Mouse (Mus musculus) heart, embryonic 15.5 days (tissue): ENCODE results near the gene Ucn2. TPM values are rescaled to one million over a fixed set of nuclear protein-coding genes. Genes with fewer than 3 reads are reported as not detected.

Experiments used
- ATAC-seq: fragments of 200-750 bp; cut with Nextera tagmentation; replicated peaks from 2 replicates; pipeline ENCODE4 v1.8.0; 2017; ENCODE audit warnings: low read depth, moderate TSS enrichment; ENCODE audit not compliant: insufficient number of reproducible peaks, insufficient read depth, low FRiP score
- H3K27ac ChIP-seq: fragments of 300-500 bp; sonication (generic); 2 replicates; pipeline ENCODE4 v1.5.1; 2015; ENCODE audit warnings: mild to moderate bottlenecking, inconsistent platforms
- H3K27me3 ChIP-seq: fragments of 300-500 bp; sonication (generic); 2 replicates; pipeline ENCODE4 v1.6.1; 2015; ENCODE audit warnings: inconsistent platforms
- H3K36me3 ChIP-seq: fragments of 300-500 bp; sonication (generic); 2 replicates; pipeline ENCODE4 v1.6.1; 2015; ENCODE audit warnings: mild to moderate bottlenecking, inconsistent platforms
- H3K4me1 ChIP-seq: fragments of 300-500 bp; sonication (generic); replicated peaks from 2 replicates; pipeline ENCODE4 v1.6.1; 2015; ENCODE audit warnings: inconsistent platforms
- H3K4me2 ChIP-seq: fragments of 300-500 bp; sonication (generic); 2 replicates; pipeline ENCODE4 v1.6.1; 2015; ENCODE audit warnings: inconsistent platforms, mild to moderate bottlenecking, moderate library complexity
- H3K4me3 ChIP-seq: fragments of 300-500 bp; sonication (generic); 2 replicates; pipeline ENCODE4 v1.5.1; 2015; ENCODE audit warnings: mild to moderate bottlenecking, inconsistent platforms
- H3K9ac ChIP-seq: fragments of 300-500 bp; sonication (generic); 2 replicates; pipeline ENCODE4 v1.6.1; 2015; ENCODE audit warnings: mild to moderate bottlenecking, inconsistent platforms
- H3K9me3 ChIP-seq: fragments of 300-500 bp; sonication (generic); replicated peaks from 2 replicates; pipeline ENCODE4 v1.6.1; 2016; ENCODE audit warnings: inconsistent platforms
- WGBS: fragments of 180-500 bp; shearing (Covaris S2); methylation state at CpG from one replicate; pipeline ENCODE4 v1.1.7; 2015; ENCODE audit warnings: mixed read lengths; 5-methylcytosine and 5-hydroxymethylcytosine counted together
- polyA plus RNA-seq: library from polyadenylated mRNA; unstranded; fragments of >200 nt; fragmentation: Nextera tagmentation; extraction: Ambion mirVana; gene quantifications from 2 replicates; pipeline ENCODE4 v1.2.1, GENCODE M21; 2015

Gene Ucn2
- polyA plus RNA-seq, 1 experiment from 2014 or later, result not detected

- ATAC-seq, result no peak
- Histone ChIP-seq H3K4me2 (peak overlapping the region; percentile 36; the same call in 1 of the 2 replicates), H3K27me3 (no peaks in the 10 kb centered on the region), H3K9me3 (no peaks in the 10 kb centered on the region), H3K27ac (no peak overlapping the region), H3K4me3 (no peak overlapping the region), H3K4me1 (peaks cover 11% of the 10 kb centered on the region), H3K36me3 (no peaks in the 10 kb centered on the region), H3K9ac (no peak overlapping the region)
- WGBS, result 58% methylated on average over 14 of the region's 14 CpGs
Measured at GRCm38 (mm10) chr9:109010316-109010690, 24.5 kb downstream of the Ucn2 start.

DNA sequence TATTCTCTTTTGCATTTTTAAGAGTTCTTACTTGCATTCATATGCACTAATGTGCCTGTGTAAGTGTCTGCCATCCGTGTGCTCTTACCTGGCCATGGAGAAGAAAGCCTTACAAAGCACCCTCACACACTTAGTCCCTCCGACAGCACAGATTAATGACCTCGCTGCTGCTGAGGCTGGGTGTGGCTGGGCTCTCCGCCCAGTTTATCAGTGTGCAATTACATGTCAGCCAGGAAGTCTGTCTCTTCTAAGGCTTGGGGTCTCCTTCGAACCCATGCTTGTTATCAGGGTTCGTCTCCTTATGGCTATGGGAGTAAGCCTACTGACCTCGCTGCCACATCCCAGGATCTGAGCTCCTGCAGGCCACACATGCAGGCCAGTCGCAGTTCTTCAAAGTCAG, 29.6 kb downstream of the Ucn2 start:
- no peak overlapping the region for H3K4me2 ChIP-seq
- 42% methylated on average over 8 of the region's 8 CpGs for WGBS
- H3K27ac ChIP-seq, result no peak overlapping the region
- no peak overlapping the region for H3K9ac ChIP-seq
- no peaks in the 10 kb centered on the region for H3K4me1 ChIP-seq
- H3K27me3 ChIP-seq, result no peaks in the 10 kb centered on the region
- ATAC-seq, result no peak
- no peaks in the 10 kb centered on the region for H3K9me3 ChIP-seq
- no peak overlapping the region for H3K4me3 ChIP-seq
- no peaks in the 10 kb centered on the region for H3K36me3 ChIP-seq

DNA sequence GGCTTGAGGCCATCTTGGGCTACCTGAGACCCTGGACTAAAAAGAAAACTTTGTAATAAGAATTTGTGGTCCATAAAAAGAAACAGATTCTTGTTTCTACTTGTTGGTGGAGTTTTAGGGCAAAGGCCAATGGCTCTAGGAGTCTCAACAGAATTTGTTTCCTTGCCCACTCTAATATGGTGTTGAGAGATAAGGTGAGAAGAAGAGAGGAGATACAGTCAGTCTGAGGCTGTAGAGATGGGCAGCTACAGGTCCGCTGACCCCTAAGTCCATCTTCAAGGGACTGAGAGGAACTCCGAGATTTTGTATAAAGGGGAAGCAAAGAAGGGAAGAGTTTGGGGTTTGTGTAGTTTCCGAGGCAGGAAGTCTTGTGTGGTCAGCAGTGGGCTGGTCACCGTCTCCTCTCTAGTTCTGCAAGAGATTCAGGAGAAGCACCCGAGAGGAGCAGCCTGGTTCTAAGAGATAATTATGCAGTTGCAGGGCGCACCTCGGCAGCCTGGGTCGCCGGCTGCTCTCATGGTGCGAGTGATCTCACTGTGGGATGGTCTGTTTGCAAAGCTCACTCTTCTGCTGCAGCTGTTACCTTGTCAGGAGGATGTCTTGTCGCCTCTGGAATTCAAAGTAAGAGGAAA, 31.3 kb downstream of the Ucn2 start:
- H3K27me3 ChIP-seq, result no peaks in the 10 kb centered on the region
- H3K9me3 ChIP-seq, result no peaks in the 10 kb centered on the region
- H3K4me1 ChIP-seq, result no peaks in the 10 kb centered on the region
- ATAC-seq, result no peak
- H3K4me2 ChIP-seq, result no peak overlapping the region
- WGBS, result 40% methylated on average over 11 of the region's 11 CpGs
- no peaks in the 10 kb centered on the region for H3K36me3 ChIP-seq
- H3K4me3 ChIP-seq, result no peak overlapping the region
- no peak overlapping the region for H3K9ac ChIP-seq
- H3K27ac ChIP-seq, result no peak overlapping the region

DNA sequence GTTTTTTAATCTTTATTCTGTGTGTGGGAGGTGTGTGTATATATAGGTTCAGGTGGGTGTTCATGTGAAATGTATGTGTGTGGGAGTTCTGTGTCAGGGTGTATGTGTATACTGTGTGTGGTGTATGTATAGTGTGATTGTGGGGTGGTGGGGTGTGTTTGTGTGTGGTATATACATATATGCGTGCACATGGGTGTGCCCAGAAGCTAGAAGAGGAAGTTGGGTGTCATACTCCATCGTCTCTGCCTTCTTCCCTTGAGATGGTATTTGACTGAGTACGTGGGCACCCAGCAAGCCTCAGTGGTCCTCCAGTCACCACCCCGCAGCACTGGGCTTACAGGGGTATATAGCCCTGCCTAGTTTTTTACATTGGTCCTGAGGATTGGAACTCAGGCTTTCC, 35.6 kb downstream of the Ucn2 start:
- WGBS, result 86% methylated on average over 4 of the region's 4 CpGs
- Histone ChIP-seq H3K4me2 (no peak overlapping the region), H3K9me3 (no peaks in the 10 kb centered on the region), H3K27me3 (no peaks in the 10 kb centered on the region), H3K36me3 (no peaks in the 10 kb centered on the region), H3K4me1 (no peaks in the 10 kb centered on the region), H3K9ac (no peak overlapping the region), H3K27ac (no peak overlapping the region), H3K4me3 (no peak overlapping the region)
- no peak for ATAC-seq

DNA sequence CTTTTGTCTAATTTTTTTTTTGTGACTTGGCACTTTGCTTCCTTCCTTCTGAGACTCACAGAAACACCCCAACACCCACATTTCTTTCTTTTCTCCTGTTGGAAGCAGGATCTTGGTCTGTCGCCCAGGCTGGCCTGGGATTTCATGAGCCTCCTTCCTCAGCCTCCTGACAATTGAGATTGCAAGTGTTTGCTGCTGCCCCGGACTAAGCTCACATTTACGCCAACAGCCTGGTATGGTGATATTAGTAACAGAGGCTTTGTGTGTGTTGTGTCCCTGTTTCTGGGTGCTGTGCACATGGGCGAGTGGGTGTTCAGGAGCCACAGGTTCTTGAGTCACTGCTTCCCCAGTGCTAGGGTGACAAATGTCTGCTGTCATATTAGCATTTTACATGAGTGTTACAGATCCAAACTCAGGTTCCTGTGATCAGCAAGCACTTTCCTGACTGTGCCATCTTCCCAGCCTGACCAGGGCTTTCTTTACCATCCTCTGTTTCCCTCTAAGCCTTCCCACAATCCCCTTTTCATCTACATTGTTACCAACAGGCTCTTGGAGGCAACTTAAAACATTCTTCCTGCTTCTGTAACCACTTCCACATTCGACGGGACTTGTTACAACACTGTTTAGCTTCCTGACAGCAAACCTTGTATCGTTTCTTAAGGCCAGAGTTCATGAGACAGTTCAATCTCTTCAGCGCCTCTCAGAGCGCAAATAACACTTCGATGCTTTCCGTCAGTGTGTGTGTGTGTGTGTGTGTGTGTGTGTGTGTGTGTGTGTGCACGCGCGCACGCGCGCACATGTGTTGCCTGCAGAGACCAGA, 37.3 kb downstream of the Ucn2 start:
- peaks cover 5% of the 10 kb centered on the region; the same call in 1 of the 2 replicates for H3K4me1 ChIP-seq
- whole genome bisulfite sequencing, result 86% methylated on average over 17 of the region's 17 CpGs
- ATAC-seq, result no peak
- H3K9me3 ChIP-seq, result no peaks in the 10 kb centered on the region
- no peaks in the 10 kb centered on the region for H3K36me3 ChIP-seq
- H3K4me2 ChIP-seq, result no peak overlapping the region
- no peaks in the 10 kb centered on the region for H3K27me3 ChIP-seq
- no peak overlapping the region for H3K27ac ChIP-seq
- H3K4me3 ChIP-seq, result no peak overlapping the region
- H3K9ac ChIP-seq, result no peak overlapping the region

- Histone ChIP-seq H3K4me3 (no peak overlapping the region), H3K9ac (no peak overlapping the region), H3K27ac (no peak overlapping the region; the same call in 1 of the 2 replicates), H3K4me1 (peaks cover 5% of the 10 kb centered on the region; the same call in 1 of the 2 replicates), H3K9me3 (no peaks in the 10 kb centered on the region), H3K27me3 (no peaks in the 10 kb centered on the region), H3K36me3 (no peaks in the 10 kb centered on the region), H3K4me2 (no peak overlapping the region)
- no peak for ATAC-seq
- 63% methylated on average over 8 of the region's 8 CpGs for WGBS
Measured at GRCm38 (mm10) chr9:109027521-109027920, 41.7 kb downstream of the Ucn2 start.

GRCm38 (mm10) chr9:109028421-109028820, 42.6 kb downstream of the Ucn2 start:
- Histone ChIP-seq H3K9ac (no peak overlapping the region), H3K4me3 (no peak overlapping the region), H3K4me1 (peaks cover 5% of the 10 kb centered on the region; the same call in 1 of the 2 replicates), H3K36me3 (no peaks in the 10 kb centered on the region), H3K27ac (no peak overlapping the region), H3K9me3 (no peaks in the 10 kb centered on the region), H3K27me3 (no peaks in the 10 kb centered on the region), H3K4me2 (no peak overlapping the region)
- WGBS, result 75% methylated on average over 3 of the region's 3 CpGs
- no peak for ATAC-seq

DNA sequence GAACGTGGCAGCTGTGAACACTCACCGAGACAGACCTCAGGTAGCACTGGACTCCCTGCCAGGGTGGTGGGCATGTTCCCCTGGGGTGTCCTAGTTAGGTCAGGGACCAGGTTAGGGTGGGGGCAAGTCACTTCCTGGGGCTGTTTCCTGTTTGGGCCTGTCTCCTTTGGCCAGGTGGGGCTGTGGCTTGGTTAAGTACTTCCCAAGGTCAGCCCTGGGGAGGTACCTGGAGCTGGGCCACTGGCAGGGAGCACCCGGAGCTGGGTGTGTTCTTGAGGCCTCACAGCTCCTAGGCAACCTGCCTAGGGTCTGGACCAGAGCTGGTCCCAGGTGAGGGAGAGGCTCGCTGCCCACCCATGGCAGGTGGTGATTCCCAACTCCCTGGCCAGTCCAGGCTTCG, 43.1 kb downstream of the Ucn2 start:
- WGBS, result 66% methylated on average over 5 of the region's 5 CpGs
- Histone ChIP-seq H3K4me3 (no peak overlapping the region), H3K4me2 (no peak overlapping the region), H3K9me3 (no peaks in the 10 kb centered on the region), H3K27ac (no peak overlapping the region), H3K4me1 (peaks cover 5% of the 10 kb centered on the region; the same call in 1 of the 2 replicates), H3K27me3 (no peaks in the 10 kb centered on the region), H3K9ac (no peak overlapping the region), H3K36me3 (no peaks in the 10 kb centered on the region)
- ATAC-seq, result no peak

DNA sequence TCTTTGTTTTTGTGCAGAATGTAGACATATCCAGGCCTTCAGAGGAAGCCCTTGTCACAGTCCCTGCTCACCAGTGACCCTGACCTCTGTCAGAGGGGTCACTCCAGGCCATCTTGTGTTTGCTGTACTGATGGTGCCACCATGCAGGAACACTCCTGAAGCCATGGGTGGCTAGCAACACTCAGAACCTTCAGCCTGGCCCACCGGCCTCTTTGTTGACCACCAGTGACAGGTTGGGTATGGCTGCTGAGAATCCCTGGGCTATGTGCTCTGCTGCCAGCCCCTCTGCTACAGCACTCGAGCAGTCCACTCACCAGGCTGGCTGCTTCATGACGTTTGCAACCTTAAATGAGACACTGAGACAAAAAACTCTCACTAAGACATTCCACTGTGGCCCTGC, 44.5 kb downstream of the Ucn2 start:
- Histone ChIP-seq H3K27me3 (no peaks in the 10 kb centered on the region), H3K36me3 (no peaks in the 10 kb centered on the region), H3K4me3 (no peak overlapping the region), H3K9ac (no peak overlapping the region), H3K4me1 (peaks cover 5% of the 10 kb centered on the region; the same call in 1 of the 2 replicates), H3K27ac (no peak overlapping the region), H3K9me3 (no peaks in the 10 kb centered on the region), H3K4me2 (no peak overlapping the region)
- no peak for ATAC-seq
- 60% methylated on average over 3 of the region's 3 CpGs for WGBS

DNA sequence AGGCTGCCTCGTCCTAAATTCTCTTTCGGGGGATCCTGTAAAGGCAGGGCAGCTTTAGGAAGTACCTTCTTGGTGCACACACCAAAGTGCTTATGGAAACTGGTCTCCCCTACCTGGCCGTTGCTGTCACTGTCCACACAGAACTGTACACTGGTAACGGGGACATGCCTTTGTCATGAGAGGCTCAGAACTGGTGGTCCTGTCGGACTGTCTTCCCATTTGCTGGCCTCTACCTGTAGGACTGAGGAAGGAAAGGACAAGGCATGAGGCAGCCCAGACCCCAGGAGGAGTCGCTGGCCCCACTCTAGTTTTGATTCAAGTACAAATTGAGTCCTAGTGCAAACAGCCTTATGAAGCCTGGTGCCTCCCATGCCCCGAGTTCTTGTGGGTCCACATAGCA, 45.2 kb downstream of the Ucn2 start:
- Histone ChIP-seq H3K27ac (no peak overlapping the region), H3K4me3 (no peak overlapping the region), H3K27me3 (no peaks in the 10 kb centered on the region), H3K9me3 (no peaks in the 10 kb centered on the region), H3K36me3 (no peaks in the 10 kb centered on the region), H3K9ac (no peak overlapping the region), H3K4me1 (peaks cover 5% of the 10 kb centered on the region; the same call in 1 of the 2 replicates), H3K4me2 (no peak overlapping the region)
- 89% methylated on average over 7 of the region's 7 CpGs for WGBS
- no peak for ATAC-seq

DNA sequence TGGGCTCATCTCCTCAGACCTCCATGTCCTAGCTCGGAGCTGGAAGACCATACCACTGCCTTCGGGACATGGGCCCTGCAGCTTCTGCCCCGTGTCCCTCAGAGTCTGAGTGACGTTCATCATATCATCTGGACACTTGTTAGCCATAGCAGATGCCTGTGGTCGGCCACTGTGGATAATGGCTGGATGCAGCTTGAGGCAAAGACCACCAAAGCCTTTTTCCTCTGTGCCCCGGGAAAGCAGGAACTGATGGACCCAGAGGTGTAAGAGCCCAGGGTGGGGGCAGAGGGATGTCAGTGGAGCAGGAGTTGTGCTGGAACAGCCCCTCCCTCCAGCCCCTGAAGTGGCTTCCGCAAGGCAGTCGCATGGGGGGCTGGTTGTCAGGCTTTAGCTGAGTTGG, 45.9 kb downstream of the Ucn2 start:
- Histone ChIP-seq H3K9ac (no peak overlapping the region), H3K9me3 (no peaks in the 10 kb centered on the region), H3K4me2 (no peak overlapping the region)

More for the DNA sequence above, 45.9 kb downstream of the Ucn2 start:
- ATAC-seq, result no peak
- peaks cover 5% of the 10 kb centered on the region; the same call in 1 of the 2 replicates for H3K4me1 ChIP-seq
- H3K36me3 ChIP-seq, result no peaks in the 10 kb centered on the region
- no peaks in the 10 kb centered on the region for H3K27me3 ChIP-seq
- H3K27ac ChIP-seq, result no peak overlapping the region
- WGBS, result 81% methylated on average over 8 of the region's 8 CpGs
- no peak overlapping the region for H3K4me3 ChIP-seq
